Mouse (Mus musculus) frontal cortex, postnatal 10 days (tissue): ENCODE measurements at regions not wholly inside any gene's neighbourhood (a gene's known extent, or its start where the extent isn't known, plus 50 kb on each side); places are given as distances from the start of the nearest gene placed in this dataset.

ENCODE experiments used
- DNase-seq, 2 experiments: peaks; one replicate each; pipeline ENCODE4 v3.0.0; 2022; ENCODE audit warnings: low spot score in 2 of 2, mixed read lengths in 1 of 2

GRCm38 (mm10) chr1:72000741-72001140, 211.4 kb downstream of the Mreg start:
- no peak for DNase-seq

- no peak for DNase-seq
These were observed 215.3 kb downstream of the Mreg start for GRCm38 (mm10) chr1:71996828-71997227.

GRCm38 (mm10) chr1:71996234-71996619, 215.9 kb downstream of the Mreg start:
- DNase-seq, result no peak

DNA sequence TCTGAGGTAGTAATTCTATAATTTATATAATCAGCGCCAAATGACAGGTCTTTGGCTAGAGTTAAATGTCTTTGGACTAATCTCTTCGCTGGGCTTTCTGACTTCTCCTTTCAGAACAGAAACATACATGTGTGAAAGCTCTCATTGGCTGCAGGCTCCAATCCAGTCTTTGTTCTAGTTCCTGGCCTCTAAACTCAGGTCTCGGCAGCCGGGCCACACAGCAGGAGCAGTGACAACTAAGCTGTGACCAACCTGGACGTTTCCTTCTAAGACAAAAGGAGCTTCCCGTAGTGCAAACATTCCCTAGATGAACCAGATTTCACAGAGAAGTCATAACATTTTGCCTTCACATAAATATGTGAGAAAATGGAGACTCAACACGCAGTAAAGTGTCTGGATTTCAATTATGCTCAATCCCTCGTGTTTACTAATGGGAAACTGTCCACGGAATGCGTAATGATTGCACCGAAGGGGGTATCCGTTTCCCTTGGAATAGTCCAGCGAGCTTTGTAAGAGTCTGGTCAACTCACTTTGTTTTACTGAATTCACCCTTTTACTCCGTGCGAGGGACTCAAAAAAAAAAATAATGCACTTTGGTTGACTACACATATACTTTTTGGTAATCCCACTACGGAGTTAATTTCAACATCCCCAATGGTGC, 216.4 kb downstream of the Mreg start:
- no peak for DNase-seq

GRCm38 (mm10) chr1:71990936-71991335, 221.2 kb downstream of the Mreg start:
- DNase-seq, result no peak

GRCm38 (mm10) chr1:71988086-71988485, 224.0 kb downstream of the Mreg start:
- DNase-seq, result no peak

- DNase-seq, result no peak
These were observed 226.1 kb downstream of the Mreg start for GRCm38 (mm10) chr1:71986047-71986446.

DNA sequence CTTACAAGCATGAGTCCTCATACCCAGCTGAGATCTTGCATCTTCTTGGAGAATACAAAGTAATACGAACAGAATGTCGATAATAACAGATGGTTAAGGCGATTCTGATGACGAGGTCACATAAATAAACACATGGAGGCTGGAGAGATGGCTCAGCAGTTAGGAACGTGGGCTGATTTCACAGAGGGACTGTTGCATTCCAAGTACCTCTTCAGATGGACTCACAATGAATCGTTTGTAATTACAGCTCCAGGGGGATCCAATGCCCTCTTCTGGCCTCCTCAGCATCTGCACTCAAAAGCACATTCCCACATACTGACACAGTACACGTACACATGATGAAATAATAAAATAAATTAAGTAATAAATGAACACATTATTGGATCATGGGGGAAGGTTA, 228.3 kb downstream of the Mreg start:
- DNase-seq, result no peak

GRCm38 (mm10) chr1:71982423-71983262, 229.5 kb downstream of the Mreg start:
- no peak for DNase-seq

GRCm38 (mm10) chr1:71980624-71981023, 231.5 kb downstream of the Mreg start:
- DNase-seq, result no peak

DNA sequence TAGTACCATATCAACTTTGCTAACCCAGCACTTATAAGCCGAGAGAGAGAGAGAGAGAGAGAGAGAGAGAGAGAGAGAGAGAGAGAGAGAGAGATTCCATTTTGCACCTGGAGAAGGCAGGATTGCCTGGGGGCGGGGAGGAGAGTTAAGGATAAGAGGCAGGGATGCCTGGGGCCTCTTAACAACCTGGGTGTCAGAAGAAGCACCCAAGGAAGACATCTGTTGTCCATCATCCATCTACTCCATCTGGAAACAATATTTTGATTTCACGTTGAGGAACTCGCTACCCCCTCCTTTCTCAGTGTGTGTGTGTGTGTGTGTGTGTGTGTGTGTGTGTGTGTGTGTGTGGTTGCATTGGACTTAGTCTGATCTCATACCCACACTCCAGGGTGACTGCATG, 232.8 kb downstream of the Mreg start:
- DNase-seq, result no peak

DNA sequence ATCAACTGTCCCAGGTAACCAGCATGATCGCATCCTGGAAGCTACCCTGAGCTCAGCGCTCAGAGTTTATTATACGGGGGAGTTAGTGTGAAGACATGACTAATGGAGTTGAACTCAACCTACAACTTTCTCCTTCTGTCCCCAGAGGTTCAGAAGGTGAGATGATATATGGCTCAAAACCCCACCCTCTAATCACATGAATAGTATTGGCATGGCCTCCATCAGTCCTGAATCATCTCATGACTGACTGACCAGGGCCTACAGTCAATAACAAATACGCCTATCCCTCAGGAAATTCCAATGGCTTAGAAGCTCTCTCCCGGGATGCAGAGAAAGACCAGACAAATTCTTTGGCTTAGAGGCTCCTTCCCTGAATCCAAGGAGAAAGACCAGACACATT, 234.7 kb downstream of the Mreg start:
- DNase-seq, result no peak

- no peak for DNase-seq
These were observed 237.4 kb downstream of the Mreg start for GRCm38 (mm10) chr1:71974715-71975114.

- no peak for DNase-seq
These were observed 240.2 kb downstream of the Mreg start for GRCm38 (mm10) chr1:71971943-71972342.

GRCm38 (mm10) chr1:71970771-71971170, 241.3 kb downstream of the Mreg start:
- DNase-seq, result no peak

GRCm38 (mm10) chr1:71967574-71968104, 244.5 kb downstream of the Mreg start:
- no peak for DNase-seq

- DNase-seq, result no peak
These were observed 247.5 kb downstream of the Mreg start for GRCm38 (mm10) chr1:71964450-71965126.

DNA sequence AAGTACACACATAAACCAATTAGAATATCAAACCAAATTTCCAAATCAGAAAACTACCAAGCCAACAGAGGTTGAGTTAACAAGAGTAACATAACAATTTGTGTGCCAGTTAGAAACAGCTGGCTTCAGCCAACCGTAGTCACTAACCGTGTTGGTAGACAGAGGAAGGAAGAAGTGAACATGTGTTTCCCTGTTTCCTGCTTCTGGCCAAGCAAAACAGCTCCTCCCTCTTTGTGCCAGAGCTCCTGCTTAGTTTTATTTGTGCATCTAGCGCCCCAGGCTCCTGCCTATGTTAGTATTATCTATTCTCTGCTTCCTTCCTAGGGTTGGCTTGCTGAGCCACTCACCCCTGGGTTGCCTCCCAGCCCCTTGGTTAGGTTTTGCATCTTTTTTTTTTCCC, 255.2 kb downstream of the Mreg start:
- no peak for DNase-seq

DNA sequence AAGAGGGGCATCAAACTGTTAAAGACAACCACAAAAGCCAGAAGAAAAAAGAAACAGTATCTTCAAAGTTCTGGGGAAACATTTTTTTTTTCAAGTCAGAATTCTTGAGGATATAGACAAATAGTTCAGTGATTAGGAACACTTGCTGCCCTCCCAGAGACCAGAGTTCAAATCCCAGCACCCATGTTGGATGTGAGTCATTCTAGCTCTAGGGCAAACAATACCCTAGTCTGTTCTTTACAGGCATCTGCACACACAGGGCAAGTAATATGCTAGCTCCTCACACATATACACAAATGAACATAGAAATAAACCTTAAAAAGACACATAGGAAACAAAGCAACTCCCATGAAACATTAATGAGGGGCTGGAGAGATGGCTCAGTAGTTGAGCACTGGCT, 256.8 kb downstream of the Mreg start:
- no peak for DNase-seq

DNA sequence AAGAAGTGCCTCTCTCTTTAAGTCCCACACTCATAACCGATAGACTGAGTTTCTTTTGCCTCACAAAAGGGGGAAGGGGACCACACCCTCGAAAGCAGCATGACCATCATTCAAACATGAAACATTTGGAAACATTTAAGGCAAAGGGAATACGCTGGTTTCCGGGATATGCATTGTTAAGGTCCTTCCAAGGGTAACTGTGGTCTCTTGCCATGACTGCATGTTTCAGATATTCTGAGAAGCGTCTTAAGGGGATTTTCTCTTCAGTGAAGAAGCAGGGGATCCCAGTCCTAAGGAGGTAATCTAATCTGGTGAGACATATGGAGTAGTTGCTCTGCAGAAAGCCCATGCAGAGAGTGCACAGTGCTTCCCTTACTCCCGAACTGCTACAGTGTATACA, 258.8 kb downstream of the Mreg start:
- DNase-seq, result no peak

DNA sequence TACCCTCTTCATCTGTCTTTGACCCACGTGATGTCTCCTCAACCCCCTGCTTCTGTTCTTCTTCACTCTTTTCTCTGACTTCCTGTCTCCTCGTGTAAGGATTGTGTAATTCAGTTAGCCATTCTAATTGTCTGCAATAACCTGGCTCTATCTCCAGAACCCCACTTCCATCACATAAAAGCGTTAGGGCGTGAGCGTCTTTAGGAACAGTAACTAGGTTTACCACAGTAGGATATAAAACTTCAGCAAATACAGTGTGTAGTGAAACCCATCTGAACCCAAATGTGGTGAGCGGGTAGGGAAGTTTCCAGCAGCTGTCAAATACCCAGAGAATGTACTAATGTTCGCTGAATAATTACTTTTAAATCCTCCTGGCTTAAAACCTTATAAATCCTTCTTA, 262.6 kb downstream of the Mreg start:
- no peak for DNase-seq

DNA sequence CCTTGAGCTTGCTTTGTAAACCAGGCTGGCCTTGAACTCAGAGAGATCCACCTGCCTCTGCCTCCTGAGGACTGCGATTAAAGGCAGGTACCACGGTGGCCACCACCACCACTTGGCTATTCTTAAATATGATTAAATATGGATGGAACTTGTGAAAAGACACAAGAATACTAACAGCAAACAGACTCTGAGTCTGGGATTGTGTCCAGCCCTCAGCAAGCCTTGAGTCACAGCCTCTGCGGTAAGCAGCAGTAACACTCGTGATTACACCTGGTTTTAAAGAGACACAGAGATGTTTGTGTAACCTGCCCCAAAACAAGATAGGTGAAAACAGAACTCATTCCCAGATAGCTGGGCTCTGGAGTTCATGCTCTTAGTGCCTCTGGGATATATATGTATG, 263.4 kb downstream of the Mreg start:
- no peak for DNase-seq

DNA sequence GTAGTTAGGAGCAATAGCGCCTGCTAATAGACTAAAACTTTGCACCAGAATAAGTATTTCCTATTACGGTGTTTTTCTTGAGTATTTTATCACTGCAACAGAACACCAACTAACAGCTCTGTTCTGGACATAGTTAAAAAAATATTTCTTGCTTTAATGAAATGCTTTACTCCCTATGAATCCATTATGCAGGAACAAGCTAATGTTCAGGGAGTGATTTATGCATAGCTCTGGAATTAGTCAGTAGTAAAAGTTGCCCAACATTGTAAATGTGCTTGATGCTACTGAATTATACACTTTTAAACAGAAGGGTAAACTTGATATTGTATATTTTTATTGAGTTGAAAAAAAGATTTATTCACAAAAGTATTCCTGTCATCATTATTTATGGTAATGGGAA, 264.6 kb downstream of the Mreg start:
- DNase-seq, result no peak
